Mouse (Mus musculus): Measurements from ENCODE around the gene Srp54b. TPM values are rescaled to one million over a fixed set of nuclear protein-coding genes. Genes with fewer than 3 reads are reported as not detected.

The Srp54b gene
- 10 to 100 TPM; 30.6 to 52.2 TPM for total RNA-seq (2023)

DNA sequence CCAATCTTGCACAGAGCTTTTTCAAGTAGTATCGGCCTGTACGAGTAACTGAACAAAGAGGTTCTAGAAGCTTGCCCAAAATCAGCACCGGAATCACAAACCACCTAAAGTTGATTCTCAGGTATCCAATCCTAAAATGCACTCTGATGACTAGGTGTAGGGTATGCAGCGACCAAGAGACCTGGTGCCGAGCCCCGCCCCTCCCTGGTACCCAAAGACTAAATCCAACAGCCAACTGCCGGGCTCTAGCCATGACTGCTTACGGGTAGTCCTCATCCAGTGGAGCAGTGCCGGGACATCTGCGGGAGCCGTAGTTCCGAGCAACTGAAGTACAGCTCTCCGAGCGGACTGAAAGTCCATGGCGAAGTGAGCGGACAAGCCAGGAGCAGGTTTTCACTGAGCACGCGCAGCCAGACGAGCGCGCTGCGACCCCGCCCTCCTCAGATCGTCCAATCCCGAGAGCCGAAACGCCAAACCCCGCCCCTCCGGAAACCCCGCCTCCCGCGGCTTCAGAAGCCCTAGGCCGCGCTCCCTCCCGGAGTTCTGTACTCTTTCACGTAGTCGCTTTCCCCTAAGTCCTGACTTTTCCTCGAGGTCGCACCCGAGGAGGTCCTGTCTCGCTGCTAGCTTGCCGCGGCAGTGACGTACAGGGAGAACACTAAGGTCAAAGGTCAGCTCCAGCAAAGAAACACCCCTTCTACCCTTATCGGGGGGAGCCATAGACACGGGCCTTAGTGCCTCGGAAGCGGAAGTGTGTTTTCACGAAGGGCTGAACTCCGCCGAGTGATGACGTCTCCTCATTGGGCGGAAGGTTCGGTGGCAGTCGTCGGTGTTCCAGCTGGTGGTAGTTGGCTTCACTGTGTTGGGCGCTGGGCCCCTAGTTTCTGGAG is at the start of gene Srp54b:
Srp54b (plus strand) TSS at position 546 of the 890 bp plus-strand sequence.

GRCm38 (mm10) chr12:55124242-55124641 is 30.7 kb upstream of the Srp54b start, which contains the start of gene Fam177a:
Gene Fam177a (plus strand): TSS chr12:55124469.

DNA sequence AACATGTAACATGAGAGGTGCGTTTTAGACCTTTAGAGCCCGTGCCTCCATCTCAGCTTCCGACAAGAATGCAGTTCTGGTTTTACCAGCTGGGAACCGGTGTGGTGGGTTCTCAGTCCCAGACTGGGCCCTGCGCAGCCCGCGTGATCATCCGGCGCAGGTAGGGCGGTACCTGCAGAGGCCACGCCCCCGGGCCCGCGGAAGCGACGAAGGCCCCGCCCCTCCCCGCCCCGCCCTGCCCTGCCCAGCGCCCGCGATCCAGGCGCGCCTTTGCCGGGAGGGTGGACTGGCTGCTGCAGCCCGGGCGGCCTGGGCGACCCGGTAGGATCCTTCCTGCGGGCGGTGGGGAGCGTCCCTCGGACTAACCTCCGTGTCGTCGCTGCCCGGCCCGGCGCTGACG is 44.4 kb downstream of the Srp54b start, which contains the start of gene 1700047I17Rik2:
1700047I17Rik2 (plus strand) TSS at position 287 of the 400 bp plus-strand sequence.

DNA sequence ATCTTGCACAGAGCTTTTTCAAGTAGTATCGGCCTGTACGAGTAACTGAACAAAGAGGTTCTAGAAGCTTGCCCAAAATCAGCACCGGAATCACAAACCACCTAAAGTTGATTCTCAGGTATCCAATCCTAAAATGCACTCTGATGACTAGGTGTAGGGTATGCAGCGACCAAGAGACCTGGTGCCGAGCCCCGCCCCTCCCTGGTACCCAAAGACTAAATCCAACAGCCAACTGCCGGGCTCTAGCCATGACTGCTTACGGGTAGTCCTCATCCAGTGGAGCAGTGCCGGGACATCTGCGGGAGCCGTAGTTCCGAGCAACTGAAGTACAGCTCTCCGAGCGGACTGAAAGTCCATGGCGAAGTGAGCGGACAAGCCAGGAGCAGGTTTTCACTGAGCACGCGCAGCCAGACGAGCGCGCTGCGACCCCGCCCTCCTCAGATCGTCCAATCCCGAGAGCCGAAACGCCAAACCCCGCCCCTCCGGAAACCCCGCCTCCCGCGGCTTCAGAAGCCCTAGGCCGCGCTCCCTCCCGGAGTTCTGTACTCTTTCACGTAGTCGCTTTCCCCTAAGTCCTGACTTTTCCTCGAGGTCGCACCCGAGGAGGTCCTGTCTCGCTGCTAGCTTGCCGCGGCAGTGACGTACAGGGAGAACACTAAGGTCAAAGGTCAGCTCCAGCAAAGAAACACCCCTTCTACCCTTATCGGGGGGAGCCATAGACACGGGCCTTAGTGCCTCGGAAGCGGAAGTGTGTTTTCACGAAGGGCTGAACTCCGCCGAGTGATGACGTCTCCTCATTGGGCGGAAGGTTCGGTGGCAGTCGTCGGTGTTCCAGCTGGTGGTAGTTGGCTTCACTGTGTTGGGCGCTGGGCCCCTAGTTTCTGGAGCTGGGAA is 75.0 kb downstream of the Srp54b start, which contains the start of gene Srp54c:
Srp54c (plus strand) TSS at position 543 of the 894 bp plus-strand sequence.

Other genes with a start within 250 kb of the Srp54b start
- gene Gm20403, start 168.6 kb upstream of the Srp54b start, total RNA-seq (2023) = not detected
- 100 to 1,000 TPM; 133 to 137 TPM for gene Baz1a, start 140.8 kb upstream of the Srp54b start, total RNA-seq (2023)
- gene 2700097O09Rik, start 75.0 kb upstream of the Srp54b start, total RNA-seq (2023) = 1 to 10 TPM; 4.3 to 4.4 TPM
- 10 to 100 TPM; 50.9 to 57.1 TPM for gene Srp54a, start 74.8 kb upstream of the Srp54b start, total RNA-seq (2023)
- 1 to 10 TPM in 1 of 2 experiments, not detected in 1; 9.9 TPM for gene Fam177a, start 30.6 kb upstream of the Srp54b start, total RNA-seq (2023)
- gene 1700047I17Rik2, start 44.5 kb downstream of the Srp54b start, total RNA-seq (2023) = 10 to 100 TPM in 1 of 2 experiments, 1 to 10 TPM in 1; 1.7 to 11.6 TPM
- gene Srp54c, start 75.1 kb downstream of the Srp54b start, total RNA-seq (2023) = 10 to 100 TPM; 16.4 to 19.5 TPM
- gene 1110008L16Rik, start 144.5 kb downstream of the Srp54b start, total RNA-seq (2023) = 1 to 10 TPM; 6.9 to 9.0 TPM
- 10 to 100 TPM; 21.5 to 21.6 TPM for gene Ppp2r3c, start 147.9 kb downstream of the Srp54b start, total RNA-seq (2023)
- gene Psma6, start 229.1 kb downstream of the Srp54b start, total RNA-seq (2023) = 100 to 1,000 TPM; 101 to 105 TPM